Mouse (Mus musculus): ENCODE measurements around the gene Qdpr.

GRCm38 (mm10) chr5:45474758-45475157 lies 24.7 kb upstream of the Qdpr start:
- TF ChIP-seq CTCF (IDR thresholded peaks at IDR 0.05; ENCODE audit: low read depth, low read length) (no peak), TAL1 (conservative IDR thresholded peaks at IDR 0.05; ENCODE audit: low read depth, low read length) (no peak), GATA1 (IDR thresholded peaks at IDR 0.05; ENCODE audit: borderline replicate concordance, low read length) (no peak), POLR2AphosphoS5 (IDR thresholded peaks at IDR 0.05; ENCODE audit: insufficient replicate concordance, low read depth, low read length) (no peak)
